Mouse (Mus musculus) stomach, postnatal 0 days (tissue): ENCODE results near the gene Cd22. TPM values are rescaled to one million over a fixed set of nuclear protein-coding genes. Genes with fewer than 3 reads are reported as not detected.

Source experiments
- ATAC-seq: fragments of 200-750 bp; cut with Nextera tagmentation; 2 replicates; pipeline ENCODE4 v1.8.0; 2017; ENCODE audit not compliant: low FRiP score, low TSS enrichment
- DNase-seq: peaks from one replicate; pipeline ENCODE4 v3.0.0-alpha.2; 2016; ENCODE audit warnings: low spot score
- H3K27ac ChIP-seq: fragments of 300-500 bp; sonication (generic); replicated peaks from 2 replicates; pipeline ENCODE4 v1.5.1; 2014; ENCODE audit warnings: mild to moderate bottlenecking, control low read depth
- H3K27me3 ChIP-seq: fragments of 300-500 bp; sonication (generic); 2 replicates; pipeline ENCODE4 v1.6.1; 2014; ENCODE audit warnings: low read length; ENCODE audit not compliant: control insufficient read depth, insufficient read depth
- H3K36me3 ChIP-seq: fragments of 300-500 bp; sonication (generic); 2 replicates; pipeline ENCODE4 v1.6.1; 2014; ENCODE audit warnings: low read length, mixed read lengths; ENCODE audit not compliant: control insufficient read depth, insufficient read depth
- H3K4me1 ChIP-seq: fragments of 300-500 bp; sonication (generic); replicated peaks from 2 replicates; pipeline ENCODE4 v1.6.1; 2014; ENCODE audit warnings: antibody characterized with exemption; ENCODE audit not compliant: control insufficient read depth, insufficient read depth
- H3K4me2 ChIP-seq: fragments of 300-500 bp; sonication (generic); replicated peaks from 2 replicates; pipeline ENCODE4 v1.6.1; 2014; ENCODE audit warnings: low read depth, mild to moderate bottlenecking, control low read depth, moderate library complexity
- H3K4me3 ChIP-seq: fragments of 300-500 bp; sonication (generic); 2 replicates; pipeline ENCODE4 v1.5.1; 2014; ENCODE audit warnings: low read depth, low read length, control low read depth
- H3K9ac ChIP-seq: fragments of 300-500 bp; sonication (generic); 2 replicates; pipeline ENCODE4 v1.6.1; 2014; ENCODE audit warnings: mild to moderate bottlenecking, low read length, control low read depth, mixed read lengths
- H3K9me3 ChIP-seq: fragments of 300-500 bp; sonication (generic); 2 replicates; pipeline ENCODE4 v1.6.1; 2016; ENCODE audit warnings: low read length; ENCODE audit not compliant: control insufficient read depth
- CTCF ChIP-seq: IDR thresholded peaks from 2 replicates; pipeline ENCODE4 v1.5.1; 2016; ENCODE audit warnings: antibody characterized with exemption, low read depth, mild to moderate bottlenecking, moderate library complexity
- EP300 ChIP-seq: optimal IDR thresholded peaks from 2 replicates; pipeline ENCODE3; 2016; ENCODE audit warnings: antibody characterized with exemption
- WGBS: fragments of 180-500 bp; shearing (Covaris S2); extraction: QIAGEN DNeasy Blood & Tissue Kit; methylation state at CpG from one replicate; pipeline ENCODE4 v1.1.7; 2014; 5-methylcytosine and 5-hydroxymethylcytosine counted together
- polyA plus RNA-seq: library from polyadenylated mRNA; unstranded; fragments of >200 nt; fragmentation: Nextera tagmentation; extraction: Ambion mirVana; gene quantifications from 2 replicates; pipeline ENCODE4 v1.2.1, GENCODE M21; 2015

Gene Cd22
- polyA plus RNA-seq, 1 experiment from 2014 or later, result 0.05 TPM

GRCm38 (mm10) chr7:30895217-30895616 lies 15.1 kb upstream of the Cd22 start:
- Histone ChIP-seq H3K36me3 (no peaks in the 10 kb centered on the region), H3K4me1 (no peaks in the 10 kb centered on the region), H3K27ac (no peak overlapping the region), H3K4me2 (no peak overlapping the region), H3K4me3 (no peak overlapping the region), H3K9ac (no peak overlapping the region), H3K27me3 (no peaks in the 10 kb centered on the region), H3K9me3 (no peaks in the 10 kb centered on the region)
- TF ChIP-seq CTCF (no peak), EP300 (no peak)
- 72% methylated on average over 3 of the region's 3 CpGs for WGBS
- DNase-seq (no peak), ATAC-seq (no peak)

- peak; percentile 81 for ATAC-seq
- no peak overlapping the region for H3K4me3 ChIP-seq
- WGBS, result 40% methylated on average over 3 of the region's 3 CpGs
- DNase-seq, result no peak
- H3K9me3 ChIP-seq, result no peaks in the 10 kb centered on the region
- no peaks in the 10 kb centered on the region for H3K36me3 ChIP-seq
- no peak overlapping the region for H3K9ac ChIP-seq
- no peaks in the 10 kb centered on the region for H3K4me1 ChIP-seq
- H3K4me2 ChIP-seq, result no peak overlapping the region
- TF ChIP-seq EP300 (no peak), CTCF (no peak)
- H3K27ac ChIP-seq, result 0 out of 2 replicates have a peak overlapping the region, but pooled peaks have one; percentile 24
- no peaks in the 10 kb centered on the region for H3K27me3 ChIP-seq
Observed at GRCm38 (mm10) chr7:30892515-30892914, 12.4 kb upstream of the Cd22 start.

- no peak overlapping the region for H3K4me2 ChIP-seq
- H3K9me3 ChIP-seq, result no peaks in the 10 kb centered on the region
- no peaks in the 10 kb centered on the region for H3K36me3 ChIP-seq
- H3K27ac ChIP-seq, result no peak overlapping the region
- no peak overlapping the region for H3K4me3 ChIP-seq
- 79% methylated on average over 9 of the region's 9 CpGs for WGBS
- H3K27me3 ChIP-seq, result no peaks in the 10 kb centered on the region
- H3K9ac ChIP-seq, result no peak overlapping the region
- no peak for TF ChIP-seq EP300
- no peak for TF ChIP-seq CTCF
- DNase-seq (no peak), ATAC-seq (peak; percentile 38; the same call in 1 of the 2 replicates)
- H3K4me1 ChIP-seq, result no peaks in the 10 kb centered on the region
Observed at GRCm38 (mm10) chr7:30891746-30892145, 11.6 kb upstream of the Cd22 start.

- no peaks in the 10 kb centered on the region for H3K9me3 ChIP-seq
- ATAC-seq (no peak), DNase-seq (no peak)
- no peak overlapping the region for H3K9ac ChIP-seq
- no peaks in the 10 kb centered on the region for H3K4me1 ChIP-seq
- H3K27ac ChIP-seq, result no peak overlapping the region
- H3K36me3 ChIP-seq, result no peaks in the 10 kb centered on the region
- no peaks in the 10 kb centered on the region for H3K27me3 ChIP-seq
- no peak for TF ChIP-seq EP300
- no peak for TF ChIP-seq CTCF
- H3K4me3 ChIP-seq, result no peak overlapping the region
- no peak overlapping the region for H3K4me2 ChIP-seq
- 59% methylated on average over 2 of the region's 2 CpGs for WGBS
Observed at GRCm38 (mm10) chr7:30890681-30891080, 10.5 kb upstream of the Cd22 start.

- TF ChIP-seq EP300 (no peak), CTCF (no peak)
Observed at GRCm38 (mm10) chr7:30888786-30889185, 8.6 kb upstream of the Cd22 start.

GRCm38 (mm10) chr7:30887568-30888188 lies 7.5 kb upstream of the Cd22 start:
- no peak overlapping the region for H3K9ac ChIP-seq
- H3K36me3 ChIP-seq, result no peaks in the 10 kb centered on the region
- H3K9me3 ChIP-seq, result no peaks in the 10 kb centered on the region
- no peak for DNase-seq
- no peaks in the 10 kb centered on the region for H3K4me1 ChIP-seq
- 80% methylated on average over 14 of the region's 14 CpGs for WGBS
- no peak for ATAC-seq
- no peak overlapping the region for H3K4me3 ChIP-seq
- no peak overlapping the region for H3K27ac ChIP-seq
- no peak overlapping the region for H3K4me2 ChIP-seq
- no peak for TF ChIP-seq EP300
- no peak for TF ChIP-seq CTCF
- H3K27me3 ChIP-seq, result no peaks in the 10 kb centered on the region

More at GRCm38 (mm10) chr7:30888786-30889185, 8.6 kb upstream of the Cd22 start:
- Histone ChIP-seq H3K4me1 (no peaks in the 10 kb centered on the region), H3K4me3 (no peak overlapping the region), H3K27ac (no peak overlapping the region), H3K27me3 (no peaks in the 10 kb centered on the region), H3K9ac (no peak overlapping the region), H3K4me2 (no peak overlapping the region), H3K36me3 (no peaks in the 10 kb centered on the region), H3K9me3 (no peaks in the 10 kb centered on the region)
- DNase-seq, result no peak
- WGBS, result 70% methylated on average over 7 of the region's 7 CpGs
- no peak for ATAC-seq
